Mouse (Mus musculus) testis, postnatal 14 days (tissue): ENCODE measurements at regions not wholly inside any gene's neighbourhood (a gene's known extent, or its start where the extent isn't known, plus 50 kb on each side); places are given as distances from the start of the nearest gene placed in this dataset.
A peak's percentile ranks its signal among the peaks of the same experiment; 100 is the strongest.

Source experiments
- DNase-seq: peaks from one replicate; pipeline ENCODE4 v3.0.0; 2021; ENCODE audit warnings: low spot score

DNA sequence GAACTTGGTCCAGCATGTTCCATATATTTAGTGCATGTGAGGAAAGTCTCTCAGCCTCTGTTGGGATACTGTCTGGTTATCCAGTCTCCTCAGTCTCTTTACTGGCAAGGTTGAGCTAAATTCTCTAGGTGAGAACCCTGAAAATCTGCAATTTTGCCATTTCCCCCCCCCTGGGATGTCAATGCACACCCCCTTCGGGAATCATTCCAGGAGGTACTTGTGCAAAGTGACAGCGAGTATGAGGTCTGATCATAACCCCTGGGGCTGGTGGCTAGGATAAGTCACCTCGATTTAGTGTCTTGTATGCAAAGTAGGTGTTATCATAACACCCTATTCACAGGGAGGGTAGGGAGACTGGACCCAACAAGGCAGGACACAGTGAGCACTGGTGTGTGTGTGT, 148.3 kb upstream of the Irf2bp2 start:
- DNase-seq: no peak

DNA sequence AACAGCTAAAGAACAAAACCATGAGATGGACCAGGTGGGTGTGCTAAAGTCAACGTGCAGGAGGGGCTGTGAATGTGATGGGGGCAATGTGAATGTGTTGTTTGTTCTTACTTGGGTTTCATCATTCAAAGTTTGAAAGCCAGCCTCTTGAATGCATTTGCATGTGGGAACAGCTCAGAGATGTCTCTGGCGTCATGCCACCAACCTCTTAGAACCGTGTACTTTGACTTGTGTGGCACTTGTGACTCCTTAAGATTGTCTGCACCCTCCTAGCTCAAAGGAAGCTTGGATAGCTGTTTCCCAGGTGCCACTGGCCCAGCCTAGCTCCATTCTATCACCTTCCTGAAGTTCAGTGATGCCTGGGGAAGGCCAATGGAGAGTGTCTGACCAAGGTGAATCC, 147.2 kb upstream of the Irf2bp2 start:
- DNase-seq: no peak

DNA sequence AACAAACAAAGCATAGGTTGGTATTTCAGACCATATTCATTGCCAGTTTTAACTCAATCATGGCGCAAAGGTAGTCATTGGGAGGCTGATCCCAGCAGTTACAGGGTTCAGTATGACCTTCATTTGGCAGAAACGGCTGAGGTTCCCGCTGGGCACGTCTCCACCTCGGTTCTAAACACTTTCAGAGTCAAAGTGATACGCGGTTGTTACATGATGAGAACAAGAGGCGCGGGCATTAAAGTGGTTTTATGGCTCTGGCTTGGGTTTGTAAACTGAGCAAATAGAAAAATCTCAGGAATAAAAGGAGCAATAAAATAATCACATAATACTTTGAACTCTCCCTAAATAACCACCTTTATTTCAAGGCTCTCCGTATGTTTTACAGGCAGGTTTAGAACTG, 146.0 kb upstream of the Irf2bp2 start:
- DNase-seq: no peak

DNA sequence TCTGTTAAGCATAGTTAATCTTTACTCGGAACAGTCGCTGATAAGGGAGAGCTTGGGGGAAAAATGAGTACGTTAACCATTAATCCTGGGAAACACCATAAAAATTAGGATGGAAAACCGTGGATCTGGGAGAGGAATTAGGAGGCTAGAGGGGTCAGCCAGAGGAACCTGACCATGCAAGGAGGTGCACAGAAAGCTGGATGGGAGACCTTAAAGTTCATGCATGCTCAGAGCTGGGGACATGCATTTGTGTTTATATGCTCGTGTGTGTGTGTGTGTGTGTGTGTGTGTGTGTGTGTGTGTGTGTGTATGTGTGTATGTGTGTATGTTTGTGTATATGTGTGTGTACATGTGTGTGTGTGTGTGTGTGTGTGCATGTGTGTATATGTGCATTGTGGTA, 143.2 kb upstream of the Irf2bp2 start:
- no peak for DNase-seq

DNA sequence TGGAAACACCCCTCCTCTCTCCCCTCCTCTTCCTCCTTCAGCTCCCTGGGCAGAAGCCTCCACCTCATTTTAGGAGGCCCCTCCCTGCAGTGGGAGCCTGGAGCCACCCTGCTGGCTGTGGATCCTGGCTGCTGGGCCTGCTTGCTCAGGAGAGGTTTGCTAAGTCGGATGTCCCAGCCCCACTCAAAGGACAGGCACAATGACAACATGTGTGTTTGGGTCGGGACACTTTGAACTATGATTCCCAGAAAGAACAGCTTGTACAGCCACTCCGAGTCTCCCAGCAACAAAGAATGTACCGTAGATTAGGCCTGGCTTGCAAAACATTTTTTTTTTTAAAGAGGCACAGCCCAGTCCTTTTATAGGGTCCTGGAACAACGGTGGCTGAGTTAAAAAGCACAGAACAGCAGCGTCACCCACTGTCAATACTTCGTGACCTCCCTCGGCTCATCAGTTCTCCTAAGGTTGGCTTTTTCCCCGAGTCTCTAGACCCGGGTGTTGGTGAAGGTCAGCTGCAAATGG, 142.7 kb upstream of the Irf2bp2 start:
- DNase-seq: peak; percentile 85

DNA sequence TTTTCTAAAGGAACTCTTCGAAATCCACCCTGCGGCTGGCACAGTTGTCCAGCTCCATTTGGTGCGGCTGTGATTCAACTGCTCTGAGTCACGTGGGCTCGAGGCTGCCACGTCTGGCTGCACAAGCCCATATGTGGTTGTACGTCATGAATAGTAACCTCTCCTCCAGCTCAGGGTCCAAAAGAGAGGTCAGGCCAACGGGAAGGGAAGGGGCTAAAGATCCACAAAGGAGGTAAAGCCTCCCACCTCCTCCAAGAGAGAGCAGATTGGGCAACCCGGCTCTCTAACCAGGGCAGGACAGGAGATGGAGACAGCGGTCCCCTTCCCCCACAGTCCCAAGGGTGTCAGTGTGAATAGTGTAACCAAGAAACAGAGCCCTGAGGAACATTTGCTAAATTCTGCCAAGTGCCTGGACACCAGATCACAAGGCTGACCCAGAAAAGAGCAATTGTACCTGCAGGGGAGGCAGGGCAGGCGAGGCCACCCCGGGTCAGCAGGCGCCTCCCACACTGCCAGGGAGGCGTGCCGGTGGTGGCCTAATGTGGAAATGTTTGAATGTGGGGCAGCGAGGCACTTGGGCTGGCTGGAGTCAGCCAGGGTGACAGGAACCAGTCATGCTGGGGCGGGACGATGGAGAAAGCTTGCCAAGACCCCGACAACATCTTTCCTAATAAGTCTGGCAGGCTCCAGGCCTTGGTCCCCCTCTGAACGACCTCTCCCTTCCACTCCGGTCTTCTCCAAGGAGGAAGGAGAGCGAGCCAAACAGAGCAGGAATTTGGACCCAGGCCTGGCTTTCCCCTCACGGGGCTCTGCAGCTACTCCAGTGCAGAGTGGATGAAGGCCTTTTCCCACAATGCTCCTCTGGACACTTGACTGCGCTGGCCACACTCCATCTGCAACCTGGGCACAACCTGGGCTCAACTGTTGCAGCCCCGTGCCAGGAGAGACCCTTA, 142.0 kb upstream of the Irf2bp2 start:
- DNase-seq: peak; percentile 85

DNA sequence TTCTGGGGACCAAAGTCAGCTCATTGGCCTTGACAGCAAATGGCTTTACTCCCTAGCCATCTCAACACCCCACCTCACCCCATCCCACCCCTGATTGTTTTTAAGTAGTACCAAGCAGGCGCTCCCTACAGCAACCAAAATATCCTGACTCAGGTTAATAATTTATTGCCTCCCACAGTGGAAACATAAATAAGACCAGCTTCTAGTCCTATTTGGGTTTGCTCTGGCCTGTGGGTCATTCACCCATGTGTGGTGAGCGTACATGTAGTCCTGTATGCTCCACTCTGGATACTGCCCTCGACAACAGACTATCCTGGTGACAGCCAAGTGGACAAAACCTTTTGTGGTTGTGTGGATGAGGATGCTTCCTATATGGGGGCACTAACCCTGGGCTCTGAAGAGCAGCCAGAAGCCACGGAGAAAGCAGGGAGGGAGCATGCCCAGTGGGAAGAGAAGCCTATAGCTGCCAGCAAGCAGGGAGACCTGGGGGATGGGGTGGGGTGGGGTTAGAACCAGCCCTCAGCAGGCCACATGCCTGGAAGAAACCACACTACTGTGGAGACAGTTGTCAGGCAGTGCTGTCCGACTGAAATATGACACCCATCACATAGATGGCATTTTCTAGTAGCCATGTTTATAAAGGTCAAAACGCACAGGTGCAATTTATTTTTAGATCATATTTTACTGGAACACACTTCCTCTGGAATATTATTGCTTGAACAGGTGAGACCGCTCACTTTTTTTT, 141.1 kb upstream of the Irf2bp2 start:
- no peak for DNase-seq

DNA sequence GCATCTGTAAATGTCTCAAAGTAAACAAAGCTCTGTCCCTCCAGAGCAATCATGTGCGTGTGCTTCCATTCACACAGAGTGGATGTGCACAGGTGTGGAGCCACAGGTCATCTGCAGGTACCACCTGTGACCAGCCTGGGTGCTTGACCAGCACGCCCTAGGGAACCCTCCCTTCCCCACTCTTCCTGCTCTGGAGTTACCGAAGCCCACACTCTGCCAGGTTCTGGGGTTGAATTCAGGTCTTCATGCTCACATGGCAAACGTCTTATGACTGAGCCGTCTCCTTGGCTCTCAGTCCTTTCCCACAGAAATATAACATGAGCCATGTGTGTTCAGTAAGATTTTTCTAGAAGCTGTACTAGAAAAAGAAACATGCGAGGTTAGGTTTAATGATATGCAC, 140.0 kb upstream of the Irf2bp2 start:
- DNase-seq: no peak

DNA sequence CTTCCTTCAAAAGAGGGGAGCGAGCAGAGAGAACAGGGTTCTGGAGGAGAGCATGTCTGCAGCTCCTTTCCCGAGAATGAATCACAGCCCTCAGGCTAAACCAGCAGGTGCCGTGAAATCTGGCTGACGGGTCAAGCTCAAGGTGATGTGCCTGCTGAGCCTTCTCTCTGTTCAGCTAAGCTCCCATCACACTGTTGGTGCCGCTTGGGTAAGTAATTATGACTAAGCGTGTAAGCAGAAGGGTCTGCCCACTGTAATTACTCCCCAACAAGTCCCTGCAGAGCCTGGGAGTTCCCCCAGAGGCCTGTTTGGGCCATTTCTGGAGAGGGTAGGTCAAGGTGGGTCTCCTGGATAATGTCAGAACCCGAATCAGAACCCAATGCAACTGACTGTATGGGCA, 139.5 kb upstream of the Irf2bp2 start:
- no peak for DNase-seq

DNA sequence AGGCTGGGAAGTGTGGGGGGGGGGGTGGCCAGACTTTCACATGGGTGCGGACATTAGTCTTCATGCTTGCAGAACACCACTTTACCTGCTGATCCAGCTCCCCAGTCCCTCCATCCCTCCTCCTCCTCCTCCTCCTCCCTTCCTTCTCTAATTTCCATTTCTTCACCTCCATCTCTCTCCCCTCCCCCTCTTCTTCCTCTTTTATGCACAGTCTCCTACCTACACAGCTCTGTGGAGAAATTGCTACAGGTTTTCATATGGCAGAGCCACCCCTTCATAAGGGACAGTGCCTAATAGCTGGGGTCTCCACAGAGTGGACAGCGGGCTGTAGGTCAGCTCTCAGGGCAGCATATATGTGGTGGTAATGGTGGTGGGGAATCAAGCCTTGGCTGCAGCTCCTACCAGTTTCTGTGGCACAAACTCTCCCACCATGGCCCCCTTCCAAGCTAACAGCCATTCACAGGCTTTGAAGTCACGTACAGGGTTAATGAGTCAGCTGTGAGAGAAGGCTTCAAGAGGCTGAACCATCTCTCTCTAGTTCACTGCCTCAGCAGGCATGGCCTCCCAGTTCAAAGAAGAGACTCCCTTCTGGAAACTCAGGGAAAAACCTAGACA, 136.3 kb upstream of the Irf2bp2 start:
- no peak for DNase-seq

DNA sequence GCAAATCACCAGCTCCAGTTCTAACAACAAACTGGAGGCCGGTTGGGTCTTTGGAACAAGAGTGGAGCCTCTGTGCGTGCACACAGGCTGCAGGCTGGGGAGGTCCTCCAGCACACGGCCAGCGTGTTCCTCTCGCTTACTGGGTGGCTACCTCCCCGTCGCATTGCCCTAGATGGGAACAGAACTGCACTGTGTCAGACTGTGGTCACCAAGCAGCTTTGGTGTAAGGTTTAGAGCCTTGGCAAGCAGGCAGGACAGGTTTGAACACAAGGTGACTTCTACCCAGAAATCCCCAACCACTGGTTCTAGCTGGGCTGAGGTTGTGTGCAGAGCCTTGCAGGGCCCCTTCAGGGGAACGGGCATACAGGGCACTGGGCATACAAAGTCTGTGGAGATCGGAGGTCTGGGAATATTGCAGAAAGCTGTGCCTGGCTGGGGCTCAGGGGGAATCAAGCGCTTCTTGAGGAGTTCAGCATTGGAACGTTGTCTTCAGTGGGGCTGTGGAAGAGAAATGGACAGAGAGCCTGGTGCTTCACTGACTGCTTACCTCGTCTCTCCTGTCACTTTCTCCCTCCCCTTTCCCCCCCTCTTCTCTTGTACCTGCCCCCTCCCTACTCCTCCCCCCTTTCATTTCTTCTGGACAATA, 135.3 kb upstream of the Irf2bp2 start:
- DNase-seq: no peak

DNA sequence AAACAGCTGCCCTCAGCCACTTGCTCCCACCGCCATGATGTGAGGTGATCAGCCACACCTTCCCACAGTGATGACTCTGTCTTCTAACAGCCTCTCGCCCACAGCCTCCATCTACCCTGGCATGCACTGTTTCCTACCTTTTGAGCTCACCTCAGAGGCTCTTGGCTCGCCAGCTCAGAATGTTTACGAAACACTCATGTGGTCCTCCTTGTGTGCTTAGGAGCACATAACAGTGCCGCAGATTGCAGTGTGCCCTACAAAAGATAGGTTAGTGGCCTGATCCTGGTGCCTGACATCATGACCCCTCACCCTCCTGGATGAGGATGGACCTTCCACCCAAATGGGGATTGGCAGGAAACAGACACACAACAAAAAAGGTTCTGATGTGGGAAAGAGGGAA, 134.3 kb upstream of the Irf2bp2 start:
- no peak for DNase-seq

DNA sequence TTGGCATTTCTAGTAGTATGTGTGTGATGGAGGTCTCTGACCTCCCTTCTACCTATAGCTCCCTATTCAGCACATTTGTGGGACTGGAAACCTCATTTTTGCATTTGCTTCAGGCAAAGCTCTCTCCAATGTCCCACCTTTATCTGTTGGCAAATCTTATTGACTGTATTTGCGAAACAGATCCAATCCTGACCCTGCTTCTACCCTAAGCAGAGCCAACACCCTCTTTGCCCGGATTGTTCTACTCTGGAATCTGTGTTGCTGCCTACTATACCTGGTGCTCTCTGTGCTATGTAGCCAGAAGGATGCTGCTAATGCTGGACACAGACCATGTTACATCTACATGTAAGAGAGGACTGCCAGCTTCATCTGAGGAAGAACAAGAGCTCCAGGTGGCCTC, 133.3 kb upstream of the Irf2bp2 start:
- DNase-seq: no peak

DNA sequence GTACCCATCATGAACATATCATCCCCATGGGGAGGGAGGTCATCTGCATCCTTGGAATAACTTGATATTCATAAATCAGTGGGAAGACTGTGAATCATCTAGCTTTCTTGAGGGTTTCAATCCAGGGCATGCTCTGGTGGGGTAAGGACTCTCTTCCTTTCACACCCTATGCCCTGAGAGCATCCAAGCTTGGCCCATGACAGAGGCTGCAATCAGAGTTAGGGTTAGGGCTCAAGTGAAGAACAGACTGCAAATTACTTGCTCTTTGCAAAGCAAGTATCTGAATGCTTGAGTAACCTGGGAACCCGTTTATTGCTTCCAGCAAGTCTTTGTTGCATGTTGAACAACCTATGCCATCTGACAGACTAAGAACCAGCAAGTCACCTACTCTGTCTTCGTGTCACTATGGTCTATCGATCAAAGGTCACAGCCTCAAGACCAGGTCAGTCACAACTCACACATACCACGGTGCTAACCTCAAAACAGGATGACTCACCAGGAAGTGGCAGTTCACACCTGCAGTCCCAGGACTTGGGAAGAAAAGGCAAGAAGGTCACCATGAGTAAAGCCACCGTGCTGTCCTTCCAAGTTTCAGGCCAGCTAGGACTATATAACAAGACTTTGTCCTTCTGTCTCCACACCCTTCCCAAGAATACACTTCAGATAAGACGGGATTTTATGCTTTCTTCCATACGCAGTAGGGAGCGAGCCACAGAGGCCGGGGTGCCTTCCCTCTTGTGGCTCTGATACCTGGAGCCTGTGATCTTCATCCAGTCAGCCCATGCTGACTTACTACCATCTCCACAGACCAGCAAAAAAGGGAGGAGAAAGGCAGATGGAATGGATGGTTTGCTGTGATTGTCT, 129.7 kb upstream of the Irf2bp2 start:
- no peak for DNase-seq

DNA sequence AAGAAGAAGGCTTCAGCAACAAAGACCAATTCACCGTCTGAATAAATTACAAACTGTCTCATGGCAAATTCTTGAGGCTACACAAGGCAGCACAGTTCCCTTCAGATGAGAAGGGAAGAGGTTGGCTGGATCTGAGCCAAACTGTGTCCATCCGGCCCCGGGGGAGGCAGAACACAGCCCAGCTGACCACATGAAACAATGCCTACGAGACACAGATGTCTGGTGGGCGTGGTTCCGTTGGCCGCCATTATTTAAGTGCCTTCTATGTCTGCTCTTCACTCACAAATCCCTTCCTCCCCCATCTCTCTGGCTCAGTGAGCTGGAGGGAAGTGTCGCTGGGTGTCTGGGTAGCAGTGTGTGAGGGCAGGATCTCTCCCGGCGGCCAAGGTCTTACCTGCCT, 127.8 kb upstream of the Irf2bp2 start:
- no peak for DNase-seq

DNA sequence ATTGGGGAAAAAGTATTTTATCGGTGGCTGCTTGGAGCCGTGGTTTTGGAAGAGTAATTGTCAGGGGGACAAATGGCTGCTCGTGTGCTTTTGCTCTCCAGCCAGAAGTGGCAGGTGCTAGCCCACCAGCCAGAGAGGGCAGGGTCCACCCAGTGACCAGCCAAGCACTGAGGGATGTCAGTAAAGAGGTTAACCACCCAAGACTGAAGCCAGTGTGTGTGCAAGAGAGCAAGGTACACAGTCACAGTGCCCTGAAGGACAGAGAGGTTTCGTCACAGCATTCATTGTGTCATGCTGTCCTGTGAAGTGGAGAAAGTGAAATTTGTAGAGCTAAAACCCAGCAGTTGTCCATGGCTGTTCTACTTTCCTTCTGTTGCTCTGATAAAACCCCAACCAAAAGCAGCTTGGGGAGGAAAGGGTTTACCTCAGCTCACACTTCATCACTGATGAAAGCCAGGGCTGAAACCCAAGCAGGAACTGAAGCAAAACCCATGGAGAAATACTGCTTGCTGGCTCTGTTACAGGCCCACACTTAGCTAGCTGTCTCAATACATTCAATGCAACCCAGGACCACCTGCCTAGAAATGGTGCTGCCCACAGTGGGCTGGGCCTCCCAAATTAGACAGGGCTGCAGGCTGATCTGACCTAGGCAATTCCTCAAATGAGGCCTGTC, 126.8 kb upstream of the Irf2bp2 start:
- no peak for DNase-seq

DNA sequence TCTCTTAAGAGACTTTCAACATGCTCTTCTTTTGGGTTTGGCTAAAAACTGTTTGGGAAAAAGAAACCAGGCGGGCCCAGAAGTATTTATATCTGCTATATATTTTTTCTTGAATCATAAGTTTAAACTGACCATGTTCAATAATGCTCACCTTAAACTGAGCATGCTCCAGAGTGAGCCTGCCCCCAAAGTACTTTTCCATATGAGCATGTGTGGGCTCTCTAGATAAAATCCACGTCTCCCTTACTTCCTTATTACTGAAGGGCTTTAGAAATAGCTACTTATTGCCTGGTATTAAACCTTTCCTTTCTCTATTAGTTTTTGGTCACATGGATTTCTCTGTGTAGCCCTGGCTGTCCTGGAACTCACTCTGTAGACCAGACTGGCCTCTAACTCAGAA, 126.0 kb upstream of the Irf2bp2 start:
- no peak for DNase-seq

DNA sequence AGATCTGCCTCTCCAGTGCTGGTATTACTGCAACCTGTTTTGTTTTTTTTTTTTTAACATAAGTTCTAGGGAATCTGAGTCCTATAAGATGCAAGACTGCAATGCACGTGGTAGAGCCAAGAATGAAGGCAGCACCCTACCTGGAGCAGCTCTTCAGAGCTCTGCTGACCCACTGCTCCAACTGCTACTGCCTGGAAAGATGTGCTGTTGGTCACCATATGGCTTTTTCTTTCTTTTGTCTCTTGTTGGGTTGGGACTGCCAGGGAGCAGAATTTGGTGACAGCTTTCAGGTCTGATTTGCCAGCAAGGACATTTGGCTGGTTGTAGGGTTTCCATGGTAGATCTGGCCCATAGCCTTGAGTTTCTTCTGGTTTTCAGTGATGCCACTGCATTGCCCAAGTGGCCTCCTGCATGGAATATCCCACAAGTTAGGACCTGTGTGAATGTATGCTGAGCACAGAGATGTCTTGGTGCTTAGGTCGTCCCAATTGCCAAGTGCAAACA, 123.9 kb upstream of the Irf2bp2 start:
- DNase-seq: no peak

DNA sequence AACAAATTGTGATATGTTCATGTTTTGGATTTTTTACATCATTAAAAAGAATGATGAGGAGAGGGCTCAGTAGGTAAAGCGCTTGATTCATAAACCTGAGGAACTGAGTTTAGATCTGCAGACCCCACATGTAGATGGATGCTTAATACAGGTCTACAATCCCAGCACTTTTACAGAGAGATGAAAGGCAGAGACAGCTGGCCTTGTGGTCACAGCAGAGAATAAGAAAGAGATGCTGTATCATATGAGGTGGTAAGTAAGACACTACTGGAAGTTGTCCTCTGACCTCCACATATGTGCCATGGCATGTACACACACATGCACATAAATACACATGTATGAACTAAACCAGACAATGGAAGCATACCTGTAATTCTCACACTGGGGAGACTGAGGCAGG, 121.9 kb upstream of the Irf2bp2 start:
- no peak for DNase-seq

DNA sequence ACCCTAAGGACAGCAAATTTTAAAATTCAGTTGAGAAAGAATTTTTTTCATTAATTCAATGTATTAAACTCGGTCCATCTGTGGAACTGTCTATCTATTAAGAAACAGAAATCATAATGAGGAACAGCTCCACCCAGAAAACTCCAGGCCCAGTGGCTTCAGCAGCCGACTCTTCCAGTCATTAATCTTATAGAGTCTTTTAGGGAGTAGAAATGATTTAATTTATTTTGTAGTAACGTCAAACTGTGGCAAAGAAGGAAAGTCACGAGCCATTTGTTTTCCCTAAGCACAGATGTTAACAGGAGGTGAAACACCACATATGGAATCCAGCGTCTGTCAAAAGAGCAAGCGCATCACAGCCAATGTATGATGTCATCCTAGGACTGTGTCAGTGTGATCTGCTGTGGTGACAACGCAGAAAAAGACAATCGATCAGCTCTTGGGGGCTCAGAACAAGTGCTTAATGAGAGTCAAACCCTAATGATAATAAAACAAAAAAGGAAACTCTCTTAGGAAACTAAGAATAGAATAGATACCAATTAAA, 119.9 kb upstream of the Irf2bp2 start:
- DNase-seq: no peak
